Mouse (Mus musculus) ES-CJ7 (cell line): ENCODE measurements around the gene Gfm2.
"Not testable (repeated sequence)": the region's sequence is repeated elsewhere in the genome, so short reads cannot be mapped to it uniquely, and the experiment has no call there.

Experiments used
- DNase-seq: peaks from one replicate; pipeline ENCODE4 v3.0.0; 2011; ENCODE audit warnings: low read depth, low spot score

Gfm2 gene

GRCm38 (mm10) chr13:97137466-97138400, at the start of gene Gfm2, which contains the start of gene Nsa2:
TSS of gene Gfm2 (plus strand) at chr13:97137937.
TSS of gene Nsa2 (minus strand) at chr13:97137937.
- peak; percentile 97 for DNase-seq

GRCm38 (mm10) chr13:97088183-97088582, 49.6 kb upstream of the Gfm2 start:
- DNase-seq = no peak

- no peak for DNase-seq
These were observed 42.0 kb upstream of the Gfm2 start for GRCm38 (mm10) chr13:97095726-97096125.

DNA sequence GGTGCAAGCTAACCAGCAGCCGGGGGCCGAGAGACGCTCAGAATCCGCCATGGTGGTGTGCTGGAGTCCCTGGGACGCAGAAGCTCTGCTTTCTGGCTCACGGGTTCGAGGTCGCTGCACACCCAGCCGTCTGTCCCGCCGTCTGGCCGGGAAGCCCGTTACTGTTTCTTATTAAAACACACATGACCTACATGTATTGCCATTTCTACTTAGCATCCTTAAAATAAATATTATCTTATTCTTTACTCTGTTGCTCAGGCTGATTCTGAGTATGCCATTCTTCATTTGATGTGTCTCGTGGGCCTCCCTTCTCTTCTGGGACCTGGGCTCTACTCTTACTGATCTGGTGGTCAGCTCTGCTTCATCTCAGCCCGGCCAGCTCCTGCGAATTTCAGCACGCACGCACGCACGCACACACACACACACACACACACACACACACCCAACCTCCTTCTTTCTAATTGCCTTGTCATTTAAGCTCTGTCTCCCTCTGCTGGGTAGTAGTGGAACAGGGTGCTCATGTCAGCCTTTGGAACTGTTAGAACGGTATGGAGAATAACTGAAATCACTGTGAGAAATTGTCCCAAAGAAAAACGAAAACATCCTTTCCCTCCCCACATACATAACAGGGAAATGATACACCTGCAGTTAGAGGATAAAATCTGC, 38.4 kb upstream of the Gfm2 start, which contains the start of gene Gm6169:
Gm6169 (minus strand) TSS at position 51 of the 666 bp plus-strand sequence.
- peak; percentile 84 for DNase-seq

DNA sequence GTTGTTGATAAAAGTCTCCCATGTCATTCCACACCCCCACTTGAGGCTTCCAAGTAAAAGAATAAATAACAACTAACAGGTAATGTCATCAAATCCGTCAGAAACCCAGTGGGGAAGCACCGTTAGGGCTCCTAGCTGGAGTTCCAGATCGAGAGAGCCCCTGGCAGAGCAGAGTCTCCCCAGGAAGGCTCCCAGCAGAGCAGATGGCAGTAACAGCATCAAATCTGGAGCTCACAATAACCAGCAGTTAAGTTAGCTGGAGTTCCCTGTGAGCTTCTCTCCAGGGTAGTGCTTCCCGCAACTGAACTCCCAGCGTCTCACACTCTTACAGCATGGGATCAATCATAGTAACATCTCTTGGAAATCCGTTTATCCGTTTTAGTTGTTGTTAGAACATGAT, 32.7 kb upstream of the Gfm2 start:
- DNase-seq = no peak

DNA sequence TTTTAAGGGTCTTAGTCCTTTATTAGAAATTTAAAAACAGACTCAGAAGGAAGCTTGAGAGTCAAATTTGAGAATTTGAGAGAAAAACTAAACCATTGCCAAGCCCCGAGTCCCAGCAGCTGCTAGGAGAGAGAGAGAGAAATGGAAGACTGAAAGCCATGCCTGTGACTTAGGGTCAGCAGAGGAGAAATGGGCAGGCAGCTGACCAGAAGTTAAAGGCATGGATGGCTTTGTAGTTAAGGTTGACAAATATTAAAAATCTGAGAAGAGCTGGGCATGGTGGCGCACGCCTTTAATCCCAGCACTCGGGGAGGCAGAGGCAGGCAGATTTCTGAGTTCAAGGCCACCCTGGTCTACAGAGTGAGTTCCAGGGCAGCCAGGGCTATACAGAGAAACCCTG, 30.0 kb upstream of the Gfm2 start:
- DNase-seq = not testable (repeated sequence)

- no peak for DNase-seq
These were observed 28.7 kb upstream of the Gfm2 start for GRCm38 (mm10) chr13:97109046-97109445.

- no peak for DNase-seq
These were observed 16.4 kb upstream of the Gfm2 start for GRCm38 (mm10) chr13:97121341-97121740.

- DNase-seq = not testable (repeated sequence)
These were observed 8.1 kb upstream of the Gfm2 start for GRCm38 (mm10) chr13:97129654-97130053.

DNA sequence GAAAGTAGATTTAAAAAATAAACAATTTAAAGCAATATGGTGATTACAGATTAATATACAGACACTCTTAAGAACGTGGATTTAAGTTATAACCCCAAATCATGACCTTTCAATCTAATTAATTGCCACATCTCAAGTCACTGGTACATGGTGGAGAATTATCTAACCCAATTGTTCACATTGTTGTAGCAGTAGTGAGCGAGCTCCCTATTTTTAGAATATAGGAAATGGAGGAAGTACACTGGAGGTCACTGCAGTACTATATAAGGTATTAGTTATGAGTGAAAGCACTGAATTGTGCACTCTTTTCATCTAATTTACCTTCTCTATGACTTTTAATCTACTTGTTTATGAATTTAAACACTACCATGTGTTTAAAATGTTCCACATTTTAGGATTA, 7.3 kb upstream of the Gfm2 start:
- not testable (repeated sequence) for DNase-seq

GRCm38 (mm10) chr13:97138404-97138931, 731 bp downstream of the Gfm2 start:
- not testable (repeated sequence) for DNase-seq

- DNase-seq = no peak
These were observed 4.6 kb downstream of the Gfm2 start for GRCm38 (mm10) chr13:97142321-97142720.

GRCm38 (mm10) chr13:97145834-97146233, 8.1 kb downstream of the Gfm2 start:
- DNase-seq = peak; percentile 76

GRCm38 (mm10) chr13:97175520-97176264, 38.0 kb downstream of the Gfm2 start:
- DNase-seq = no peak

DNA sequence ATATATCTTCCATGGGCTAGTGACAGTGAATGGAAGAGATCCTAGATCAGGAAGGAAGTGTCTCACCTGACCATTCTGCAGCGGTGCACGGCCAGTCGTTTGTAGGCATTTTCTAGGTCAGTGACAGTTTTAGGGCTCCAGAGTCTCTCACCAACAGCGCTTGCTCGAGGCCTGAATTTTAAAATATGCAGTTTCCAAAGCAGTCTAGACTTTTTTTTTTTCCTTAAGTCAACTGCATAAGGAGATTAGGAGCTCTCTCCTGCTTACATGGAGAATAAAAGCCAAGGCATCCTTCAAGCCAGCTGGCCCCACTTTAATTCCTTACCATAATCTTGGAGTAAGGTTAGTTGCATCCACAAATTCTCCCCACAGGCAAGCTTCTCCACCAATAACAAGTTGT, 39.0 kb downstream of the Gfm2 start:
- no peak for DNase-seq

DNA sequence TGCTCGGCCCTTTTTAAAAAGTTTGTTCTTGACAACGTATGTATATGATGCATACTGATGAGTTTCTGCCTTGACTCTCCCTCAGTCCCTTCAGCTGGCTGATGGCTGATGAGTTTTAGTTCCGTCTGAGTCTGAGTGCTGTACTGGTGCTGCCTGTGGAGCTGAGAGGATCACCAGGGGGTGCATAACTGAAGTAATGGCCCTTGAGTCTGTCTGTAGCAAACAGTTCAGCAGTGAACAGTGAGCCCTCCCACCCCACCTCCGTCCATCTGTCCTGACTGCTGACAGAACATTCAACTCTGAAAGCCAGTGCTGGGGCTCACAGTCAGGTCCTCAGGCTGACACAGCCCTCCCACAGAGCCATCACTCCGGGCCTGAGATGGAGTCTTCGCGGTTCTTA, 41.2 kb downstream of the Gfm2 start:
- peak; percentile 41 for DNase-seq

GRCm38 (mm10) chr13:97180113-97180828, 42.5 kb downstream of the Gfm2 start:
- DNase-seq = no peak

- no peak for DNase-seq
These were observed 45.1 kb downstream of the Gfm2 start for GRCm38 (mm10) chr13:97182821-97183220.

DNA sequence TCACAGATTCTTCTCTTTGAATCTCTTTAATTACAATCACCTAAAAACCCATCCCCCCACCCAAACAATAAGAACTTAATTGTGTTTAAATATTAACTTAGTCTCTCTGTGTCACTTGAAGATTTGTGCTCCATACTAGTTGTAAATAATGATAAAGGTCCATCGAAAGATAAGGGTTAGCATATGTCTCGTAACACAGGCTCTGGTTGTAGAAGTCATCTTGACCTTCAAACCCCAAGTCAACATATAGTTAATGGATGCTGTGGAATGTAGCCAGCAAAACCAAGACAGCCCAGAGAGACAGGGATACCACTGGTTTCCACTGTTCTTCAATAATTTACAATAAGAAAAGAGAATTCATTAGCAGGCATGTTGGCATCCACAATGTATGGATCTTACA, 46.4 kb downstream of the Gfm2 start:
- no peak for DNase-seq

DNA sequence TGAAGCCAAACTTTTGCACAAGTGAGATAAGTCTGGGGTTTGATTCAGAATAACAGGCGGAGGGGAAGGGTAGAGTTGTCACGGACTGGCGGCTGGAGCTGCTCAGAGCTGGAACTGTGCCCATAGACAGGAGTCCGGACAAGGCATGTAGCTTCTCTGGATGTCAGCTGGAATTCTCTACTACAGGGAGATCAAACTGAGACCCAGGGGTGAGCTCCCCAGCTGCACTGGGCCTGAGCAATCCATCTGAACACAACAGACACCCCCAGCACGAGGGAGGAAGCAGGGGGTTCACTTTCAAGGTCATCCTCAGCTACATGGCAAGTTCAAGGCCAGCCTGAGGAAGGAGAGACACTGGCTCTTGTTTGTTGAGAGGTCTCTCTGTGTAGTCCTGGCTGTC, 46.9 kb downstream of the Gfm2 start:
- DNase-seq = no peak

DNA sequence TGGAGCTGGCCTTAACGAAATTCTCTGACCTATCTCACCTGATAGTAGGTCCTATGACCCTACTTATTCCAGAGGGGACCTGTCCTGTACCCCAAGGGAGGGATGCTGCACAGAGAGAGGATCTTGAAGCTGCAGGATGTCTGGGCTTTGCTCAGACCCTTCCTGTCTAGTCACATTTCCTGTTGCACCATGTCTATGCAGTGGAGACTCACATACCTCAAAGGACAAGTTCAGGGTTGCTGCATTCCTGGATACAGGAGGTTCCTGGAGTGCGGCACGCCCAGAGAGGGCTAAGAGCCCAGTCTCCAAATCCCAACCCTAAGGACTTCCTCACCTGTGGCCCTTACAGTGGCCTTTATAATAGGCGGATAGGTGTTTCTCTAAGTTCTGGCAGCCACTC, 48.6 kb downstream of the Gfm2 start:
- no peak for DNase-seq
